Mouse (Mus musculus) brown adipose tissue, adult 24 weeks (tissue): Measurements from ENCODE around the gene Plp2. TPM values are rescaled to one million over a fixed set of nuclear protein-coding genes. Genes with fewer than 3 reads are reported as not detected.
"Not testable (repeated sequence)": the region's sequence is repeated elsewhere in the genome, so short reads cannot be mapped to it uniquely, and the experiment has no call there.

Experiments
- H3K27ac ChIP-seq: fragments of 200-500 bp; replicated peaks from 2 replicates; pipeline ENCODE4 v1.5.1; 2012; ENCODE audit warnings: low read depth, mild to moderate bottlenecking, low read length
- H3K4me1 ChIP-seq: fragments of 200-500 bp; 2 replicates; pipeline ENCODE4 v1.6.1; 2012; ENCODE audit warnings: low read length, mixed read lengths; ENCODE audit not compliant: control insufficient read depth, insufficient read depth, insufficient read length
- H3K4me3 ChIP-seq: fragments of 200-500 bp; 2 replicates; pipeline ENCODE4 v1.5.1; 2012; ENCODE audit warnings: low read depth, mild to moderate bottlenecking, low read length, moderate library complexity; ENCODE audit not compliant: insufficient read depth
- polyA plus RNA-seq: library from polyadenylated mRNA; stranded (reverse); fragments of >200 nt; gene quantifications from 2 replicates; pipeline ENCODE4 v1.2.4, GENCODE M21; 2012; ENCODE audit not compliant: missing spikeins, insufficient read depth, insufficient read length

The Plp2 gene
- 27.0 and 31.6 TPM in 2 replicates for polyA plus RNA-seq

DNA sequence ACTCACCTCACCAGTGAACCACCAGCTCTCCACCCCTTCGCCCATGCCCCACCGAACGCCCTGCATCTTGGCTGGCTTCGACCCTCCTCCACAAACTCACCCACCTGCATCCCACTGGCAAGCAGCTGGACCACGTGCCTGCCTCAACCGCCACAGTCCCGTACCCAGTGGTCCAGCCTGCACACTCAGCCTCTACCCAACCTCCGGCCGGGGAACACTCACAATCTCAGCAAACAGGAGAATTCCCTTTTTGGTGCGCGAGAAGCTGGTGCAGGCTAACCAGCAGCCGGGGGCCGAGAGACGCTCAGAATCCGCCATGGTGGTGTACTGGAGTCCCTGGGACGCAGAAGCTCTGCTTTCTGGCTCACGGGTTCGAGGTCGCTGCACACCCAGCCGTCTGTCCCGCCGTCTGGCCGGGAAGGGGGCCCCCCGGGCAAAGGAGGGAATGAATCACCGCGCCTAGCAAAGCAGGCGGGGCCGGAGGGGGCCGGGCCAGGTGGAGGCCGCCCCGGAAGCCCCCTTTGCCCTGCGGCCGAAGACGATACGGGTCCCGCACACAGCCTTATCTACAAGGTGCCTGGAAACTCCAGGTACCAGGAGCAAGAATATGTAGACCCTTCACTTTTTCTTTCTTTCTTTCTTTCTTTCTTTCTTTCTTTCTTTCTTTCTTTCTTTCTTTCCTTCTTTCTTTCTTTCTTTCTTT, at the start of gene Plp2:
TSS of gene Plp2 (minus strand) at position 470 of the 703 bp plus-strand sequence.
- peak within 1 kb of the TSS; percentile 78 for H3K27ac ChIP-seq
- no peaks in the 10 kb centered on the region; the same call in none of the 2 replicates for H3K4me1 ChIP-seq
- peak within 1 kb of the TSS; percentile 95 for H3K4me3 ChIP-seq

DNA sequence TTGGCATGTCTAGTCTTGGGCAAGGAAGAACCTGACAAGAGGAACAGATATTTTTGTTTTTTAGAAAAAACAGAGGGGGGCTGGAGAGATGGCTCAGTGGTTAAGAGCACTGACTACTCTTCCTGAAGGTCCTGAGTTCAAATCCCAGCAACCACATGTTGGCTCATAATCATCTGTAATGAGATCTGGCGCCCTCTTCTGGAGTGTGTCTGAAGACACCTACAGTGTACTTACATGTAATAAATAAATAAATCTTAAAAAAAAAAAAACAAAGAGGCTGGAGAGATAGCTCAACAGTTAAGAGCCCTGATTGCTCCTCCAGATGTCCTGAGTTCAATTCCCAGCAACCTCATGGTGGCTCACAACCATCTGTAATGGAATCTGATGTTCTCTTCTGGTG, 44.9 kb upstream of the Plp2 start:
- H3K4me1 ChIP-seq, H3K4me3 ChIP-seq, H3K27ac ChIP-seq: not testable (repeated sequence)

DNA sequence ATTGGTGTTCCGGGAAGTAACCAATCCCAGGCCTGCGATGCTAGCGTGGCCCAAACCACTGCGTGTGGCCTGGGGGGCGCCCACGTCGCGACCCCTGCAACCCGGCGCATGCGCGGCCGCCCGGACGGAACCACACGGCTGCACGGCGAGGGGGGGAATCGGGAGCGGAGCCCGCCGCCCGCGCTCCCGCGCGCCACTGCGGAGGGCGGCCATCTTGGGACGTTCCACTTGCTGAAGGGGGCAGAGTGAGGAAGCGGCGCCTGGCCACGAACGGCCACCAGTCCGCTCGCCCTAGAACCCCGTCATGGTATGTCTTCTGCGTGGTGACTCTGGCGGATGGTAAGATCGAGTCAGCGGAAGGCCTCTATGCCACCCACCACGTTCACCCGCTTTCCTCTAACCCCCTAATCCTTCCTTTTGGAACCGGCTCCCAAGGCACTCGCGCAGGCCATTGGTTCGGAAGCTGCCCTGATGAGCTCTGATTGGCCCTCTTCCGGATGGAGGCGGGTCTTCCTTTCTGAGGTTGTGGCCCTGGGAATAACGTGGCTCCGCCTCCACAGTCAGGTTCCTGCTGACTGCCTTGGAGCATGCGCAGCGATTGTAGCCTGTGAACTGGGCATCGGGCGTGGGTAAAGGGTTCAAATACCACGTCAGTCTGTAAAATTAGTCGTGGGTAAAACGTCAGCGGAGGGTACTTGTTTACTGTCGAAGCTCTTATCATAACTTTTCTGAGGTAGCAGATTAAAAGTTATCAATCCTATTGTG, 43.1 kb upstream of the Plp2 start, which contains the start of gene Wdr45:
TSS of gene Wdr45 (plus strand) at position 199 of the 765 bp plus-strand sequence.
- Histone ChIP-seq H3K27ac (peak within 1 kb of the TSS; percentile 82), H3K4me3 (peak within 1 kb of the TSS; percentile 53)
- not testable (repeated sequence) for H3K4me1 ChIP-seq

DNA sequence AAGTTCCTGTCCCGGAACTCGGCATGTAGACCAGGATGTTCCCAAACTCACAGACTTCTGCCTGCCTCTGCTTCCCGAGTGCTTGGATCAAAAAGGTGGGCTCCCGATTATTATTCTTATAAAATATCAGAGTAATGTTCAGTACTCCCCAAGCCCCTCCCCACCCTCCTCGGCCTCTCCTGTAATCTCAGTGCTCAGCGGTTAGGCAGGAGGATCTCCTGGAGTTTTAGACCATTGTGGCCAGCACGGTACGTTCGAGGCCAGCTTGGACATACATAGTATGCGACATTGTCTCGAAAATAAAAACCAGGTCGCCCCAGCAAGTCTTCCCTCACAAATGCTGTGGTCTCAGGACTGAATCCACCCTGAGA, 42.6 kb upstream of the Plp2 start:
- not testable (repeated sequence) for H3K4me1 ChIP-seq
- peak overlapping the region; percentile 53 for H3K4me3 ChIP-seq
- H3K27ac ChIP-seq, result peak overlapping the region; percentile 48

DNA sequence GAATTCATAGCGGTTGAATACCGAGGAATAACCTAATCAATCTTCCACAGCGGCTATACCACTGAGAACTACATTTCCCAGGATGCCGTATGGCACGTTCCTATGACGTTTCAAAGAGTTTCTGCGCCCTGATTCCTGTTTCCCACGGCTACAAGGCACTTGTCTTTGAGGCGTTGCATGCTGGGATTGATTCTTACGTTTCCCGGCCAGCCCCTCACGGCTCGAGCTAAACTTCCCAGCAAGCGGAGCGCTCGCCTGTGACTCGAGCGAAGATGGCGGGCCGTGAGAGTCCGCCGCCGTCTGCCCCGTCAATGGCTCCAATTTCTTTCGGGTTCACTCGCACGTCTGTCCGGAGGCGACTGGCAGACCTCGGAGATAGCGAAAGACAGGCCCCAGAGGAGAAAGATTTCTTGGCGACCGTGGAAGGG, 25.8 kb upstream of the Plp2 start, which contains the start of gene Gpkow:
TSS of gene Gpkow (plus strand) at position 178 of the 428 bp plus-strand sequence.
- peak within 1 kb of the TSS; percentile 62 for H3K27ac ChIP-seq
- peaks cover 2% of the 10 kb centered on the region; the same call in 1 of the 2 replicates for H3K4me1 ChIP-seq
- H3K4me3 ChIP-seq, result peak within 1 kb of the TSS; percentile 72

DNA sequence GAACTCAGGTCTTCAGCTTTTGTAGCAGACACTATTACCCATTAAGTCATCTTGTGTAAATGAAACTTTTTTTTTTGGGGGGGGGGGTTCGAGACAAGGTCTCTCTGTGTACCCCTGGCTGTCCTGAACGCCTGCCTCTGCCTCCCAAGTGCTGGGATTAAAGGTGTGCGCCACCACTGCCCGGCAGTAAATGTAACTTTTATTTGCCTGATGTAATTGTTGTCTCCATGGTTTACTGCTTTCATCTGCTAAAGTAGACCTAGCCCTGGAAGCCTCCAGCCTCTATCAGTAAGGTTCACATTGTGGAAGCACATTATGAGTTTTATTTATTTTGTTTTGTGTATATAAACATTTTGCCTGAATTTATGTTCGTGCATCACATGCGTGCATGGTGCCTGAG, 25.3 kb upstream of the Plp2 start:
- H3K27ac ChIP-seq, result no peak overlapping the region
- H3K4me3 ChIP-seq, result no peak overlapping the region; the same call in 1 of the 2 replicates
- H3K4me1 ChIP-seq, result peaks cover 2% of the 10 kb centered on the region; the same call in 1 of the 2 replicates

DNA sequence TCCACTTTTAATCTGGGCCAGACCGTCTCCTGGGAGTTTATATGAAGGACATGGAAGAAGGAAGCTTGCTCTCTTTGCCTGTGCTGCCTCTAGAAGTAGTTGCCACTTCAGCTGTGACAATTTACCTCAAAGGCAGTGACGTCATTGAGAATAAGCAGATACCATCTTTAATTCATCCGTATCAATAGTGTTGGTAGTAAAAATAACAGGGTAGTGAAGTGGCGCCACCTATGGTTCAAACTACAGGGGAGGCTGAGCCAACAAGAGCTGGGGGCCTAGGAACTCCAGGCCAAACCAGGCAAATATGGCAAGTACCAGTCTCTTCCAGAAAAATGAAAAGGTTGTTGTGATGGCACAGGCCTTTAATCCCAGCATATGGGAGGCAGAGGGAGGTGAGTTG, 21.7 kb upstream of the Plp2 start:
- Histone ChIP-seq H3K4me1 (no peaks in the 10 kb centered on the region), H3K4me3 (no peak overlapping the region), H3K27ac (no peak overlapping the region)

DNA sequence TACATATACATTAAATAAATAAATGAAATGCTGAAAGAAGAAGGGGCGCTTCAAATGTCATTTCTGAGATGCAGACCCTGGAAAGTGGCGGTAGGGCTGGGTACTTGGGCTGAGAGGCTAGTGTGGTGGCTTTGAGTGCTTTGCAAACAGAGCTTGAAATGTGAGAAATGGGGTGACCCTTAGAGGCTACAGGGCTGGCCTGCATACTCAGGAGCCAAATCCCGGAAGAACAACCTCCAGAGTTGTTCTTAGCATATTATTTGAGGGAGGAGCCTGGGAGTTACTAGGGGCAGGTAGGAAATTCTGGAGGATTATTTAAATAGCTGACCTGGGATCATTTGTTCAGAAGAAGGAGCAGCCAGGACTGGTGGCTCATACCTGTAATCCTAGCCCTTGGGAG, 19.3 kb upstream of the Plp2 start:
- no peak overlapping the region for H3K4me3 ChIP-seq
- no peaks in the 10 kb centered on the region for H3K4me1 ChIP-seq
- H3K27ac ChIP-seq, result no peak overlapping the region

DNA sequence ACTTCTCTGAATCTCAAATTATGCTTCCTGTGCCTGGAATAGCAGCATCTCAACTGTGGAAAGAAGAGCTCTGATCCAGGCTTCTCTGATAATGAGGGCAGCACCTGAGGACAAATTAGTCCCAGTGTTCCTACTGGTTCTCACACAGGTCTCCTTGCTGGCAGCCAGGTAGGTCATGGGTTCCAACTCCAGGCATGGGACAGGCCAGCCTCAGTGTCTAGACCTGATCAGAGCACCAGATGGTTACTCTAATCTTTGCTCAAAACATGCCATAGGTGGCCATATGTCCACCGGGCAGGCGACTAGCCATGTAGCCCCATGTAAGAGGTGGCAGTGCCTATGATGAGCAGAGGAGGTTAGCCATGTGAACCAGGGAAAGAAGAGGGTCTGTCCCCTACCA, 17.1 kb upstream of the Plp2 start:
- H3K4me1 ChIP-seq, result no peaks in the 10 kb centered on the region
- H3K27ac ChIP-seq, result no peak overlapping the region
- H3K4me3 ChIP-seq, result no peak overlapping the region

DNA sequence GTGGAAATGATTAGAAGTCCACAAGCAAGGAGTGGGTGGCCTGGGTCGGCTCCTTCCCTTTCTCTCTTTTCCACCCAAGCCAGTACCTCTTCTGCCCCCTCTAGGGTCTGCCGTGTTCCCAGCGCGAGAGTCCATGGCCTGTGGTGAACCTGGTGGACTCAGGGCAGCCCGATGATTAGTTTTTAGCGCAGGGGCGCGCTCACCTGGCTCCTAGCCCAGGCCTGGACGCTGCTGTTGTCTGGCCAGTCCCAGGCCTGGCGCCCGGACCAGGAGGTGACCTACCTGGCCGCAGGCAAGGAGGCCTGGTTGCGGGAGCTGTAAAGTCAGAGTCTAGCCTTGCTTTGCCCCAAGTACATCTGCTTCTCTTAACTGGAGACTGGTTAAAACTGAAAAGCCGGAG, 9.7 kb upstream of the Plp2 start, which contains the start of gene Magix:
TSS of gene Magix (minus strand) at position 388 of the 400 bp plus-strand sequence.
- Histone ChIP-seq H3K27ac (peak within 1 kb of the TSS; percentile 92), H3K4me1 (no peaks in the 10 kb centered on the region), H3K4me3 (peak within 1 kb of the TSS; percentile 77)

DNA sequence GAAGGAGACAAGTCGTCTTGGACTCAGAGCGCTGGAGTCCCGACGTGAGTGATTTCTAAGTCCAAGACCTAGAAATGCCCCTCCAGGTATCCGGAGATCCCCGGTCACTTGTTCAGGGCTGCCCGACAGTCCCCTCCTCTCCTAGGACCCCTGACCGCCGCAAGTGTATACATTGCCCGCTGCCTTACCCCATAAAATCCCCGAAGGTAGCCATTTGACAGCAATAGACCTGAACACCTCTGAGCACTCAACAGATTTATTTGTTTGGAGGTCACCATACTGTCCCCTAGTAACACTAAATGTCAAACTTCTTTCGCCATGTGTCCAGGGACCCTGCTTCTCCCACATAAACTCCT, 8.8 kb upstream of the Plp2 start:
- peak overlapping the region; percentile 92 for H3K27ac ChIP-seq
- H3K4me3 ChIP-seq, result peak overlapping the region; percentile 77

DNA sequence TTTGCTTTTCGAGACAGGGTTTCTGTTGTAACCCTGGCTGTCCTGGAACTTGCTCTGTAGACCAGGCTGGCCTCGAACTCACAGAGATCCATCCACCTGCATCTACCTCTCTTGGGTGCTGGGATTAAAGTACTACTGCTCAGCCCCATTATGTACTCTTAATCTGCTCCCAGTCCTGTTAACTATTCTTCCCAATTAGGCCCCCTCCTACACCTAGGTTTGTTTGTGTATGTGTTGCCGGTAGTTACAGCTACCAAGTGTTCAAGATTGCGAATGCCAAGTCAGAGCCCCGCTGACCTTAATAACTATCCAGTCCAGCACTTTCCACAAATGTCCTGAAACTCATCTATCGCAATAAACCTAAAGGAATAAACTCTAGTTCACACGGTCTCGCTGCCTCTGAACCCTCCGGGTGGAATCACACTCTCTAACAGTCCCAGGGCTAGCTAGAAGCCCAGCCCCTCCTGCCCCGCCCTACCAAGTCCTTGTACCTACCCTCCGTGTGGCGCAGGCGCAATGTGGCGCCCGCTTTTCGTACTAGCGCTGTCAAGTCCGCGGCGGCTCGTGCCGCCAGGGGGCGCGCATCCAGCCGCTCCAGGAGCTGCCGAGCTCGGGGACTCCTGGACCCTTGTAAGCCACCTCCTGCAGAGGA, 8.3 kb upstream of the Plp2 start:
- Histone ChIP-seq H3K4me1 (no peaks in the 10 kb centered on the region), H3K27ac (peak overlapping the region; percentile 93), H3K4me3 (peak overlapping the region; percentile 77)

More for the DNA sequence above, 8.8 kb upstream of the Plp2 start:
- H3K4me1 ChIP-seq, result no peaks in the 10 kb centered on the region

DNA sequence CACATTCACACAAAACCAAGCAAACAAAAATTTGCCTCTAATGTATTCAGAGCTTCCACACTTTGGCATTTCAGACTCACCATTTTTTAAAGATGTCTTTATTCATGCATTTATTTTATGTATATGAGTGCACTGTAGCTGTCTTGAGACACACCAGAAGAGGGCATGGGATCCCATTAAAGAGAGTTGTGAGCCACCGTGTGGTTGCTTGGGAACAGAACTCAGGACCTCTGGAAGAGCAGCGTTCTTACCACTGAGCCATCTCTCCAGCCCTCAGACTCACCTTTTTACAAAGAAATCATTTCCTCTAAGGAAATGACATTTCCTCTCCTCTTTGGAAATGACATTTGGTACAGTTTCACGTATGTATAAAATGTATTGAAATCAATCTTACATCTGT, 7.8 kb upstream of the Plp2 start:
- Histone ChIP-seq H3K4me3 (no peak overlapping the region; the same call in 1 of the 2 replicates), H3K27ac (peak overlapping the region; percentile 93)

DNA sequence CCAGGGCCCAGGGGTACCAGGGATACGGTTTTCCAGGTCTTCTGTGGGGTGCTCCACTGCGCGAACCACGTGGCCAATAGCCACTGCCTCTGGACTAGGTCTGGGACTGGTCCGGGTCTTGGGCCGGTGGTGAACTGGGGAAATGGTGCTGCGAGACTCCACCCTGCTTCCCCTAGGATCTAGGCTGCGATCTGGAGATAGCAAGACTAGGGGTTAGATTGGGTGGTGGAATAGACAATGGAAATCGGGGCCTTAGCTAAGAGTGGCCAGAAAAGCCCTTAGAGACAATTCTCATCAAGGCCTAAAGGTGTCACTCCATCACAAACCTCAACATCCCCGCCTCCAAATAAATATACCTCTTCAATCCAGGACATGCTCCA, 3.8 kb upstream of the Plp2 start:
- no peaks in the 10 kb centered on the region for H3K4me1 ChIP-seq
- no peak overlapping the region for H3K4me3 ChIP-seq
- H3K27ac ChIP-seq, result no peak overlapping the region

More for the DNA sequence above, 7.8 kb upstream of the Plp2 start:
- no peaks in the 10 kb centered on the region for H3K4me1 ChIP-seq
